Mouse (Mus musculus) embryonic facial prominence, embryonic 11.5 days (tissue): ENCODE measurements around the gene Ccdc114. TPM values are rescaled to one million over a fixed set of nuclear protein-coding genes. Genes with fewer than 3 reads are reported as not detected.
"Not testable (repeated sequence)": the region's sequence is repeated elsewhere in the genome, so short reads cannot be mapped to it uniquely, and the experiment has no call there.

Experiments used
- ATAC-seq: fragments of 200-750 bp; cut with Nextera tagmentation; replicated peaks from 2 replicates; pipeline ENCODE4 v1.8.0; 2017; ENCODE audit warnings: low read depth; ENCODE audit not compliant: insufficient number of reproducible peaks, low FRiP score, low TSS enrichment
- DNase-seq: peaks from one replicate; pipeline ENCODE4 v3.0.0-alpha.2; 2015; ENCODE audit warnings: low spot score
- H3K27ac ChIP-seq: fragments of 300-500 bp; sonication (generic); replicated peaks from 2 replicates; pipeline ENCODE4 v1.5.1; 2014; ENCODE audit warnings: mild to moderate bottlenecking, low read depth, low read length, control low read depth
- H3K27me3 ChIP-seq: fragments of 300-500 bp; sonication (generic); 2 replicates; pipeline ENCODE4 v1.6.1; 2014; ENCODE audit warnings: mild to moderate bottlenecking, low read length, moderate library complexity, mixed read lengths; ENCODE audit not compliant: control insufficient read depth, insufficient read depth
- H3K36me3 ChIP-seq: fragments of 300-500 bp; sonication (generic); replicated peaks from 2 replicates; pipeline ENCODE4 v1.6.1; 2014; ENCODE audit warnings: low read depth, mild to moderate bottlenecking, low read length, moderate library complexity, mixed read lengths; ENCODE audit not compliant: control insufficient read depth, insufficient read depth
- H3K4me1 ChIP-seq: fragments of 300-500 bp; sonication (generic); 2 replicates; pipeline ENCODE4 v1.6.1; 2014; ENCODE audit warnings: low read length, mixed read lengths; ENCODE audit not compliant: control insufficient read depth, insufficient read depth
- H3K4me2 ChIP-seq: fragments of 300-500 bp; sonication (generic); 2 replicates; pipeline ENCODE4 v1.6.1; 2014; ENCODE audit warnings: low read depth, mild to moderate bottlenecking, control low read depth, low read length, moderate library complexity
- H3K4me3 ChIP-seq: fragments of 300-500 bp; sonication (generic); 2 replicates; pipeline ENCODE4 v1.5.1; 2014; ENCODE audit warnings: low read depth, low read length, control low read depth
- H3K9ac ChIP-seq: fragments of 300-500 bp; sonication (generic); replicated peaks from 2 replicates; pipeline ENCODE4 v1.6.1; 2014; ENCODE audit warnings: mild to moderate bottlenecking, control low read depth, low read length
- H3K9me3 ChIP-seq: fragments of 300-500 bp; sonication (generic); replicated peaks from 2 replicates; pipeline ENCODE4 v1.6.1; 2016; ENCODE audit warnings: mild to moderate bottlenecking, low read length, inconsistent platforms, mixed read lengths; ENCODE audit not compliant: control insufficient read depth
- WGBS: fragments of 180-500 bp; shearing (Covaris S2); extraction: QIAGEN DNeasy Blood & Tissue Kit; methylation state at CpG from one replicate; pipeline ENCODE4 v1.1.7; 2014; 5-methylcytosine and 5-hydroxymethylcytosine counted together
- polyA plus RNA-seq: library from polyadenylated mRNA; unstranded; fragments of >200 nt; fragmentation: Nextera tagmentation; extraction: Ambion mirVana; gene quantifications from 2 replicates; pipeline ENCODE4 v1.2.1, GENCODE M21; 2014

Gene Ccdc114
- polyA plus RNA-seq, 1 experiment from 2014 or later: 2.4 TPM

GRCm38 (mm10) chr7:45933766-45934165 lies 9.9 kb downstream of the Ccdc114 start:
- not testable (repeated sequence) for H3K4me3 ChIP-seq, H3K9me3 ChIP-seq, H3K36me3 ChIP-seq, H3K27ac ChIP-seq, DNase-seq, H3K4me1 ChIP-seq, H3K27me3 ChIP-seq, H3K9ac ChIP-seq, ATAC-seq, H3K4me2 ChIP-seq
- 96% methylated on average over 12 of the region's 12 CpGs for WGBS

GRCm38 (mm10) chr7:45935114-45935513 lies 11.2 kb downstream of the Ccdc114 start:
- H3K4me2 ChIP-seq: no peak overlapping the region
- H3K4me3 ChIP-seq: no peak overlapping the region
- H3K36me3 ChIP-seq: no peaks in the 10 kb centered on the region
- H3K4me1 ChIP-seq: no peaks in the 10 kb centered on the region
- H3K9me3 ChIP-seq: no peaks in the 10 kb centered on the region
- H3K27ac ChIP-seq: no peak overlapping the region
- 28% methylated on average over 7 of the region's 7 CpGs for WGBS
- H3K27me3 ChIP-seq: no peaks in the 10 kb centered on the region
- no peak overlapping the region for H3K9ac ChIP-seq
- ATAC-seq: no peak; the same call in 1 of the 2 replicates
- peak; percentile 88 for DNase-seq

- Histone ChIP-seq H3K4me1 (no peaks in the 10 kb centered on the region), H3K4me2 (no peak overlapping the region), H3K9me3 (no peaks in the 10 kb centered on the region), H3K27ac (no peak overlapping the region), H3K27me3 (no peaks in the 10 kb centered on the region), H3K4me3 (no peak overlapping the region), H3K9ac (no peak overlapping the region), H3K36me3 (no peaks in the 10 kb centered on the region)
- ATAC-seq: no peak
- WGBS: 42% methylated on average over 2 of the region's 2 CpGs
- DNase-seq: no peak
Observed at GRCm38 (mm10) chr7:45939836-45940235, 16.0 kb downstream of the Ccdc114 start.

- no peaks in the 10 kb centered on the region for H3K9me3 ChIP-seq
- no peak overlapping the region for H3K9ac ChIP-seq
- DNase-seq (no peak), ATAC-seq (no peak)
- no peak overlapping the region for H3K4me3 ChIP-seq
- H3K4me1 ChIP-seq: no peaks in the 10 kb centered on the region
- no peaks in the 10 kb centered on the region for H3K27me3 ChIP-seq
- no peak overlapping the region for H3K27ac ChIP-seq
- 82% methylated on average over 9 of the region's 9 CpGs for WGBS
- H3K36me3 ChIP-seq: no peaks in the 10 kb centered on the region
- H3K4me2 ChIP-seq: no peak overlapping the region
Observed at GRCm38 (mm10) chr7:45941986-45942385, 18.1 kb downstream of the Ccdc114 start.

GRCm38 (mm10) chr7:45943280-45943679 lies 19.4 kb downstream of the Ccdc114 start:
- H3K4me2 ChIP-seq, H3K9ac ChIP-seq, H3K4me3 ChIP-seq, ATAC-seq, H3K27me3 ChIP-seq, H3K36me3 ChIP-seq, H3K9me3 ChIP-seq, DNase-seq, H3K27ac ChIP-seq, H3K4me1 ChIP-seq: not testable (repeated sequence)
- WGBS: no CpG with 5 or more reads among the region's 1 CpGs

- DNase-seq: no peak
- no peaks in the 10 kb centered on the region for H3K9me3 ChIP-seq
- H3K4me2 ChIP-seq: no peak overlapping the region
- H3K9ac ChIP-seq: no peak overlapping the region
- H3K27ac ChIP-seq: no peak overlapping the region
- WGBS: 86% methylated on average over 4 of the region's 4 CpGs
- H3K36me3 ChIP-seq: no peaks in the 10 kb centered on the region
- H3K27me3 ChIP-seq: no peaks in the 10 kb centered on the region
- no peak overlapping the region for H3K4me3 ChIP-seq
- H3K4me1 ChIP-seq: no peaks in the 10 kb centered on the region
- ATAC-seq: no peak
Observed at GRCm38 (mm10) chr7:45949061-45949460, 25.2 kb downstream of the Ccdc114 start.

GRCm38 (mm10) chr7:45956611-45957010 lies 32.7 kb downstream of the Ccdc114 start:
- no peaks in the 10 kb centered on the region for H3K4me1 ChIP-seq
- no peaks in the 10 kb centered on the region for H3K27me3 ChIP-seq
- H3K4me3 ChIP-seq: no peak overlapping the region
- H3K9ac ChIP-seq: no peak overlapping the region
- H3K4me2 ChIP-seq: no peak overlapping the region
- H3K27ac ChIP-seq: no peak overlapping the region
- no peaks in the 10 kb centered on the region for H3K9me3 ChIP-seq
- 74% methylated on average over 4 of the region's 4 CpGs for WGBS
- ATAC-seq (no peak), DNase-seq (no peak)
- no peaks in the 10 kb centered on the region for H3K36me3 ChIP-seq

GRCm38 (mm10) chr7:45971831-45972723 lies 48.2 kb downstream of the Ccdc114 start:
- DNase-seq (no peak), ATAC-seq (no peak)
- Histone ChIP-seq H3K9ac (no peak overlapping the region), H3K36me3 (no peaks in the 10 kb centered on the region), H3K4me3 (no peak overlapping the region), H3K27me3 (no peaks in the 10 kb centered on the region), H3K4me2 (no peak overlapping the region), H3K9me3 (no peaks in the 10 kb centered on the region), H3K4me1 (no peaks in the 10 kb centered on the region), H3K27ac (no peak overlapping the region)
- WGBS: 78% methylated on average over 11 of the region's 11 CpGs
